Mouse (Mus musculus): ENCODE data around the gene Uox.

The Uox gene

DNA sequence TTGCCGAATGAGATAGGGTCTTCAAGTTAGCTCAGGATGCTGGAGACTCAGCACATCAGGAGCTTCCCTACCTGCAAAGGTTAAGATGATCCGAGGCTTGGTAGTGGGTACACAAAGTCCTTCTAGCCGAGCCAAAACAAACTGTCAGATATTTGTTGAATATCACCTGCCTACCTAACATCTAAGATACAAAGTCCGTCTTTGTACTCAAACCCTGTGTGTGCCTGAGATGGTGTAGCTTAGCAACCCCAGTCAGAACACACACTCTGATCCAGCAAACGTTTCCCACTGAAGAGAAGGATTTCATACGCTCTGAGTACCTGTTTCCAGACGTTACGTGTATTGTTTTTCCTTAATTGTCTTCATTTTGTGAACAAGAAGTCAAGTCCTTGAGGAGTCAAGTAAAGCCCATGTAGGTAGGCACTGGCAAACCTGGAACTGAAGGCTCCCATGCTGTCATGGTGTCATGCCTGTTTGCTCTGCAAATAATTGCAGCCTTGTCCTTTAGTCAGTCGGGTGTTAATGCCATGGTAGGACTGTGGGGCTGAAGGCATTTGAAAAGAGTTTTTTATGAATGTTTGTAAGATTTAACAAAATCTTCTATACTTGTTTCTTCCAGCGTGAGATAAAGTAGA, at the start of gene Uox:
Uox (plus strand) TSS at position 279 of the 635 bp plus-strand sequence.
- DNase-seq (ENCODE audit: low spot score in 2 of 2) = no peak

- peak; percentile 85 to 92 for DNase-seq (ENCODE audit: low spot score in 2 of 2)
Observed at GRCm38 (mm10) chr3:146520798-146521651, 49.2 kb upstream of the Uox start, which contains the start of gene Rpf1. Rpf1 (minus strand) TSS chr3:146521429.

- no peak for DNase-seq (ENCODE audit: low spot score in 2 of 2)
Observed at GRCm38 (mm10) chr3:146521652-146522020, 48.6 kb upstream of the Uox start.

- no peak for DNase-seq (ENCODE audit: low spot score in 2 of 2)
Observed at GRCm38 (mm10) chr3:146528335-146528734, 41.9 kb upstream of the Uox start.

GRCm38 (mm10) chr3:146534986-146535385, 35.2 kb upstream of the Uox start:
- no peak for DNase-seq (ENCODE audit: low spot score in 2 of 2)

GRCm38 (mm10) chr3:146540521-146541273, 29.5 kb upstream of the Uox start:
- no peak for DNase-seq (ENCODE audit: low spot score in 2 of 2)

- no peak for DNase-seq (ENCODE audit: low spot score in 2 of 2)
Observed at GRCm38 (mm10) chr3:146543632-146544031, 26.6 kb upstream of the Uox start.

DNA sequence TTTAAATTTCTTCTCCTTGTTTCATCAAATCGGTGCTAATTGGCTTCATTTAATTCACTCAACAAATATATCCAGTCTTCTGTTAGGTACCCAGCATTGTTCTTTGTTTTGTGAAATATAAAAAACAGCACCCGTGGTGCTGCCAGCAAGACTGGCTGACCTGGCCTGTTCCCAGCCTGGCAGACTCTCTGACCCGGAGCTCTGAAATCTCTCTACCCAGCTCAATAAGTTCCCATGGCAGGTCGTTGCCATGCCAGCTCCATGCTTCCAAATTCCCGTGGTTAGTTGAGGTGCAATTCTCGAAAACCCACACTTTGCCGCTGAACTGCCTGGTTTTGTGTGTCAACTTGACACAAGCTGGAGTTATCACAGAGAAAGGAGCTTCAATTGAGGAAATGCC, 15.4 kb upstream of the Uox start:
- no peak for DNase-seq (ENCODE audit: low spot score in 2 of 2)

DNA sequence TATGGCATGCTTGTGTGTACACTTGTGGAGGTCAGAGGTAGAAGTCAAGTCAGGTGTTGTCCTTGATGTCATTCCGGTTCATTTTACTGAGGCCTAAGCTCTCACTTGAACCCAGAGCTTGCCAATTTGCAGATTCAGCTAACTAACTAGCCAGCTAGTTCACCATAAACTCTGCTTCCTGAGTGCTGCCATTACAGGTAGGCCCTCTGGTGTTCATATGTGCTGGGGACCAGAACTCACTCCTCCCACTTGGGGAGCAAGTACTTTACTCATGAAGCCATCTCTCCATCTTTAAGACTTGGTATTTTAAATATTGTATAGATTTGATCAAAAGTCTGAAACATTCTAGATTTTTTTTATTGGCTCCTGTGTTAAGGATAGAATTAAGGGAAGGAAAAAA, 13.7 kb upstream of the Uox start:
- no peak for DNase-seq (ENCODE audit: low spot score in 2 of 2)

GRCm38 (mm10) chr3:146557507-146557906, 12.7 kb upstream of the Uox start:
- DNase-seq (ENCODE audit: low spot score in 2 of 2) = no peak

DNA sequence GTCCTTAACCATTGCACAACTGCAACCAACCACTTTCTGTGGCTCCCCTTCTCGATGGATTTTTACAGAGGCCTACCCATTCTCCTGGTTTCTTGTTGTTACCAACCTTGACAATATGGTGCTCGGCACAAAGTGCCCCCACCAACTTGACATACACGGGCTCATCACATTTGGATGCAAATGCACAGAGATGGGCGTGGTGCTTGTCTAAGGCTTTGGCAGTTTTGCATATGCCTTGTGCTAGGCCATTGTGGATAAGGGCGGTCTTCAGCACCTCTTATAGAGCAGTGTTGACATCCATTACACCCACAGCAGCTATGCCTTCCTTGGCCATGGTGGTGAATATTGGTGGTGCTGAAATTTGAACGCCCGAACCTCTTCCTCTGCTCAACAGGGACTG, 7.3 kb upstream of the Uox start:
- no peak for DNase-seq (ENCODE audit: low spot score in 2 of 2)

- DNase-seq (ENCODE audit: low spot score in 2 of 2) = peak; percentile 29 to 58
Observed at GRCm38 (mm10) chr3:146564268-146565064, 5.8 kb upstream of the Uox start.

GRCm38 (mm10) chr3:146565065-146565411, 5.2 kb upstream of the Uox start:
- DNase-seq (ENCODE audit: low spot score in 2 of 2) = no peak

GRCm38 (mm10) chr3:146567366-146567765, 2.9 kb upstream of the Uox start:
- no peak for DNase-seq (ENCODE audit: low spot score in 2 of 2)

DNA sequence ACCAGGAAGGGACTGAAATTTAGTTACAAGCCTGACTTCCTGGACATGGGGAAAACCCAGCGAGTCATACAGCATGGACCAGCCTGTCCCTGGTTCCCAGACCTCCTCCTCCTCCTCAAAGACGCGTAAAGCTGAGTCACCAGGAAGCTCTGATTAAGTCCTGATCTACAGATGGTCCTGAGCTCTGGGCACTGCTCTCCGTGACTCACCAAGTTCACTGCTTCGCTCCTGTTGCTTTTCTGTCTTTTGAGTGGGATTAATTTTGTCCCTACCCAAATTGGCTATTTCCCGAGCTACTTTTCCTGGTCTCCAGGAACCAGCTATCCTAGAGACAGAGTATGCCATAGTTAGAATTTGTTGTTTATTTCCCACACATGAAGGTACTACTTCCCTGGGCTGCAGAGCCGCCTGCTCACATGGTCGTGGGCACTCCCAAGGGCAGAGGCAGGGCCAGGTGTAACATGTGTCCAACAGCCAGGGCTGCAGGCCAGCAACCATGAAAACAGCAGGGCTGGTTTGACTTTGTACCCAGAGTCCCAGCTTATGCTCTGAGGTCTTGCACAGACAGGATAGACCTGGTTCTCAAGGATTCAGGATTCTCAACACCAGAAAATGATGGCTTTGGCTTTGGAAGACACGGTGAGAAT, 2.2 kb upstream of the Uox start:
- DNase-seq (ENCODE audit: low spot score in 2 of 2) = no peak

GRCm38 (mm10) chr3:146569594-146569993, 632 bp upstream of the Uox start:
- DNase-seq (ENCODE audit: low spot score in 2 of 2) = no peak

- no peak for DNase-seq (ENCODE audit: low spot score in 2 of 2)
Observed at GRCm38 (mm10) chr3:146570939-146571338, 713 bp downstream of the Uox start.

DNA sequence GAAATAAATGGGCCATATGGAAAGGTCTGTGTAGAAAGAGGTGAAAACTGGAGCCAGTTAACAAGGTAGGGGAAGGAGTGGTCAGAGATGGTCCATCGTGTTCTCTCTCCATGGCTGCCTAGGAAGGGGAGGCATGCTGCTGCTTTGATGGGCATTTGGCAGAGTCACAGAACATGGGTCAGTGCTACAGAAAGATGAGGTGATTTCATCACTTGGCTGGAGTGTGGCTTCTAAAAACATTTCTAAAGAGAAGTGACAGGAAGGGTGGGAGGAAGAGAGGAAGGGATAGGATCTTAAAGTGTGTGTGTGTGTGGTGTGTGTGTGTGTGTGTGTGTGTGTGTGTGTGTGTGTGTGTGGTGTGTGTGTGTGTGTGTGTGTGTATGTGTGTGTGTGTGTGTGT, 1.1 kb downstream of the Uox start:
- no peak for DNase-seq (ENCODE audit: low spot score in 2 of 2)

- no peak for DNase-seq (ENCODE audit: low spot score in 2 of 2)
Observed at GRCm38 (mm10) chr3:146577591-146577990, 7.4 kb downstream of the Uox start.

DNA sequence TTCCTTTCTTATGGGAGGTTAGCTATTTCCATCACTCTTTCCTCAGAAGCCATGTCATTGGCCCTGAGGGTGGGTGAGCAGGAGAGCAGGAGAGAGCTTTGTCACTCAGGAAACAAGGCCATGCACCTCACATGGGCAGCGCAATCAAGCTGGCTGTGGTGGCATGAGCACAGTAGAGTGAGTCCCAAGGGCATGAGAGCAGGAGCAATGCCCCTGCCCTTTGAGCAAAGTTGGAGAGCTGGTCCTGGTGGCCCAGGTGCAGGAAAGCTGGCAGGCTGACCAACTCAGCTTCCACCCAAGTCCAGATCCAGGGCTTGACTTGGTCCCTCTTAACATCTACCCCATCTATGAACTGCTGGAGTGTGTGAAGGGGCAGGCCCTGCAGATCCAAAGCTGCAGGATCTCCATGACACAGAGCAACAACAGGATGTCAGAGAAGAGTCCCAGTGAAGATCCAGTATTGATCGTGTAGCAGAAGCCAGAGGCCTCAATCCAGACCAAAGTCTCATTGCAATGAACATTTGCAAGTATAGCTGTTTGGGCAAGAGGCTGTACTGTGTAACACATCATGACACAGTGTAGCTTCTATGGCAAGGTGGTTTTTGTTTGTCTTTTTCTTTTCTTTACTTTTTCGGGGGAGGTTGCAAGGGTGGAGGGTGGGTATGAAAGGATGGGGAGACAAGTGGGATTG, 10.0 kb downstream of the Uox start:
- DNase-seq (ENCODE audit: low spot score in 2 of 2) = no peak

GRCm38 (mm10) chr3:146583478-146583877, 13.3 kb downstream of the Uox start:
- no peak for DNase-seq (ENCODE audit: low spot score in 2 of 2)
